Mouse (Mus musculus): Measurements from ENCODE around the gene Nudt4. TPM values are rescaled to one million over a fixed set of nuclear protein-coding genes. Genes with fewer than 3 reads are reported as not detected.

Nudt4 gene
- total and polyA plus RNA-seq, 2 experiments from 2014 or later: 74.5 to 81.3 TPM

- no peak for ATAC-seq (ENCODE audit: insufficient read depth, low read depth)
- Histone ChIP-seq H3K4me1 (ENCODE audit: control insufficient read depth, insufficient read depth) (peaks cover 48% of the 10 kb centered on the region), H3K9me3 (replicated peaks; ENCODE audit: control insufficient read depth, low read length) (no peaks in the 10 kb centered on the region), H3K4me2 (ENCODE audit: low read depth, low read length) (no peak overlapping the region), H3K27me3 (ENCODE audit: control insufficient read depth, insufficient read depth, low read length) (no peaks in the 10 kb centered on the region), H3K9ac (replicated peaks; ENCODE audit: low read depth, low read length) (no peak overlapping the region), H3K36me3 (replicated peaks; ENCODE audit: control insufficient read depth, insufficient read depth, low read length) (no peaks in the 10 kb centered on the region), H3K4me3 (ENCODE audit: low read depth, low read length) (no peak overlapping the region), H3K27ac (ENCODE audit: low read depth) (no peak overlapping the region)
- DNase-seq (ENCODE audit: low spot score): no peak
- TF ChIP-seq CTCF (IDR thresholded peaks at IDR 0.05; ENCODE audit: low read depth) (no peak), EP300 (IDR thresholded peaks at IDR 0.05; ENCODE audit: low read depth) (no peak)
- 63% methylated on average over 6 of the region's 6 CpGs for WGBS
These were observed 27.8 kb downstream of the Nudt4 start for GRCm38 (mm10) chr10:95536222-95536541.

- H3K36me3 ChIP-seq (replicated peaks; ENCODE audit: control insufficient read depth, insufficient read depth, low read length): no peaks in the 10 kb centered on the region
- WGBS: 68% methylated on average over 8 of the region's 8 CpGs
- H3K27me3 ChIP-seq (ENCODE audit: control insufficient read depth, insufficient read depth, low read length): no peaks in the 10 kb centered on the region
- peaks cover 51% of the 10 kb centered on the region for H3K4me1 ChIP-seq (ENCODE audit: control insufficient read depth, insufficient read depth)
- ATAC-seq (ENCODE audit: insufficient read depth, low read depth) (no peak), DNase-seq (ENCODE audit: low spot score) (no peak)
- no peaks in the 10 kb centered on the region for H3K9me3 ChIP-seq (replicated peaks; ENCODE audit: control insufficient read depth, low read length)
- H3K4me2 ChIP-seq (ENCODE audit: low read depth, low read length): no peak overlapping the region
- no peak overlapping the region for H3K27ac ChIP-seq (ENCODE audit: low read depth)
- TF ChIP-seq CTCF (IDR thresholded peaks at IDR 0.05; ENCODE audit: low read depth): no peak
- no peak for TF ChIP-seq EP300 (IDR thresholded peaks at IDR 0.05; ENCODE audit: low read depth)
- H3K9ac ChIP-seq (replicated peaks; ENCODE audit: low read depth, low read length): no peak overlapping the region
- no peak overlapping the region for H3K4me3 ChIP-seq (ENCODE audit: low read depth, low read length)
These were observed 28.3 kb downstream of the Nudt4 start for GRCm38 (mm10) chr10:95535399-95536221.

- Histone ChIP-seq H3K36me3 (replicated peaks; ENCODE audit: control insufficient read depth, insufficient read depth, low read length) (no peaks in the 10 kb centered on the region), H3K27ac (ENCODE audit: low read depth) (peak overlapping the region; percentile 75), H3K4me3 (ENCODE audit: low read depth, low read length) (no peak overlapping the region), H3K9me3 (replicated peaks; ENCODE audit: control insufficient read depth, low read length) (no peaks in the 10 kb centered on the region), H3K4me1 (ENCODE audit: control insufficient read depth, insufficient read depth) (peaks cover 45% of the 10 kb centered on the region), H3K4me2 (ENCODE audit: low read depth, low read length) (no peak overlapping the region), H3K9ac (replicated peaks; ENCODE audit: low read depth, low read length) (no peak overlapping the region), H3K27me3 (ENCODE audit: control insufficient read depth, insufficient read depth, low read length) (no peaks in the 10 kb centered on the region)
- TF ChIP-seq EP300 (IDR thresholded peaks at IDR 0.05; ENCODE audit: low read depth) (no peak), CTCF (IDR thresholded peaks at IDR 0.05; ENCODE audit: low read depth) (no peak)
- no peak for DNase-seq (ENCODE audit: low spot score)
- WGBS: 59% methylated on average over 7 of the region's 7 CpGs
- no peak for ATAC-seq (ENCODE audit: insufficient read depth, low read depth)
These were observed 30.6 kb downstream of the Nudt4 start for GRCm38 (mm10) chr10:95533382-95533781.

GRCm38 (mm10) chr10:95532916-95533315, 31.0 kb downstream of the Nudt4 start:
- Histone ChIP-seq H3K4me2 (ENCODE audit: low read depth, low read length) (no peak overlapping the region), H3K27me3 (ENCODE audit: control insufficient read depth, insufficient read depth, low read length) (no peaks in the 10 kb centered on the region), H3K4me1 (ENCODE audit: control insufficient read depth, insufficient read depth) (peaks cover 41% of the 10 kb centered on the region), H3K9me3 (replicated peaks; ENCODE audit: control insufficient read depth, low read length) (no peaks in the 10 kb centered on the region), H3K4me3 (ENCODE audit: low read depth, low read length) (no peak overlapping the region), H3K27ac (ENCODE audit: low read depth) (peak overlapping the region; percentile 75), H3K9ac (replicated peaks; ENCODE audit: low read depth, low read length) (no peak overlapping the region), H3K36me3 (replicated peaks; ENCODE audit: control insufficient read depth, insufficient read depth, low read length) (no peaks in the 10 kb centered on the region)
- WGBS: 62% methylated on average over 5 of the region's 5 CpGs
- DNase-seq (ENCODE audit: low spot score) (no peak), ATAC-seq (ENCODE audit: insufficient read depth, low read depth) (peak; percentile 14; the same call in 1 of the 2 replicates)
- TF ChIP-seq CTCF (IDR thresholded peaks at IDR 0.05; ENCODE audit: low read depth) (no peak), EP300 (IDR thresholded peaks at IDR 0.05; ENCODE audit: low read depth) (no peak)

GRCm38 (mm10) chr10:95530551-95531121, 33.3 kb downstream of the Nudt4 start:
- no peak overlapping the region for H3K27ac ChIP-seq (ENCODE audit: low read depth)
- no peaks in the 10 kb centered on the region for H3K9me3 ChIP-seq (replicated peaks; ENCODE audit: control insufficient read depth, low read length)
- WGBS: 74% methylated on average over 2 of the region's 2 CpGs
- DNase-seq (ENCODE audit: low spot score): no peak
- peaks cover 41% of the 10 kb centered on the region for H3K4me1 ChIP-seq (ENCODE audit: control insufficient read depth, insufficient read depth)
- H3K4me2 ChIP-seq (ENCODE audit: low read depth, low read length): no peak overlapping the region
- ATAC-seq (ENCODE audit: insufficient read depth, low read depth): no peak
- no peak overlapping the region for H3K9ac ChIP-seq (replicated peaks; ENCODE audit: low read depth, low read length)
- H3K36me3 ChIP-seq (replicated peaks; ENCODE audit: control insufficient read depth, insufficient read depth, low read length): no peaks in the 10 kb centered on the region
- no peak overlapping the region for H3K4me3 ChIP-seq (ENCODE audit: low read depth, low read length)
- no peaks in the 10 kb centered on the region for H3K27me3 ChIP-seq (ENCODE audit: control insufficient read depth, insufficient read depth, low read length)
- TF ChIP-seq CTCF (IDR thresholded peaks at IDR 0.05; ENCODE audit: low read depth) (no peak), EP300 (IDR thresholded peaks at IDR 0.05; ENCODE audit: low read depth) (no peak)

Data from heart, postnatal 0 days (tissue).